Mouse (Mus musculus) liver, adult 2 months (tissue): ENCODE results near the gene Mbnl2.

Source experiments
- CTCF ChIP-seq: fragments of 200-500 bp; IDR thresholded peaks from 2 replicates; pipeline ENCODE4 v1.5.1; 2011; ENCODE audit warnings: low read depth, low read length, control low read depth
- POLR2A ChIP-seq: fragments of 200-500 bp; IDR thresholded peaks from 2 replicates; pipeline ENCODE4 v1.6.1; 2011; ENCODE audit warnings: low read length, control low read depth; ENCODE audit not compliant: insufficient read depth; ENCODE audit errors: extremely low read depth

DNA sequence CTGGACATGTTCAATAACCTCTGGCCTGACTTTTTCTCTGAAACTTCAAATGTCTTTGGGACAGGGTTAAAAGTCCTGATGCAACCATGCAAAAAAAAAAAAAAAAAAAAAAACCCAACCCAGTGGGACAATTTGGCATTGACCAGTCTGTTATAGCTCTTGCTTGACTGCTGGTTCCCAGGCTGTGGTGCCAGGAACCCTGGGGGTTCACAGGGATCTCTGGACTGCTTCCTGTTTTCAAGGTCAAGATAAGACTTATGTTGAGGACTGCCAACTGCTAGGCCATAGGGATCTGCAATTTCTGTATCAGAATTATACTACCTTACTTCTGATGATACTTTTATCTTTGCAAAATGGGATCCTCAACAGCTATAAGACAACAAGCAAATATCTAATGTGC, 9.6 kb upstream of the Mbnl2 start:
- TF ChIP-seq POLR2A = no peak
- no peak for TF ChIP-seq CTCF
